Mouse (Mus musculus): Measurements from ENCODE around the gene Gm3893.
"Not testable (repeated sequence)": the region's sequence is repeated elsewhere in the genome, so short reads cannot be mapped to it uniquely, and the experiment has no call there.

Gene Gm3893

GRCm38 (mm10) chr4:42090907-42091306, at the start of gene Gm3893:
TSS of gene Gm3893 (plus strand) at chr4:42091207.
- DNase-seq (ENCODE audit: low read depth, low spot score): not testable (repeated sequence)

- DNase-seq (ENCODE audit: low read depth, low spot score): not testable (repeated sequence)
Measured at GRCm38 (mm10) chr4:42114517-42114916, 23.5 kb downstream of the Gm3893 start, which contains the start of gene Gm13304. TSS of gene Gm13304 (plus strand) at chr4:42114817.

All from retina, adult 2 months (tissue).